Mouse (Mus musculus) heart, adult 9 months (tissue): ENCODE data around the gene Slc6a14.

Experiments
- DNase-seq, 2 experiments: peaks; one replicate each; pipeline ENCODE4 v3.0.0; 2022; ENCODE audit warnings: low spot score in 2 of 2

Gene Slc6a14

DNA sequence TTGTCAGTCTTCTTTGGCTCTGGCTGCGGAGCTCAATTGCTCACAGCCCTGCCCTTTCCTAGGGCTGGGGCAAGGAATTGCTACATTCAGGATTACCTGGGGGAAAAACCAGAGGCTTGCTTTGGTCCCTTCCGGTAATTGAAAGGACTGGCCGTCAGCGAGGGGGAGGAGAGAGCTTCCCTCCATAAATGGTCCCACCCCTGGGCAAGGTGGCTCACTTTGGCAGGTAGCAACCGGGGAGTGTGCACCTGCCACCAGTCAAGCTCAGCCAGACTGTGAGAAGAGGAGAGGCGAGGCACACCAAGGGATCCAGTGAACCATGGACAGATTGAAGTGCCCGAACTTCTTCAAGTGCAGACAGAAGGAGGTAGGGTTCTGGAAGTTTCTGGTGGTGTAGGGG, at the start of gene Slc6a14:
TSS of gene Slc6a14 (plus strand) at position 68 of the 400 bp plus-strand sequence.
- DNase-seq = no peak

DNA sequence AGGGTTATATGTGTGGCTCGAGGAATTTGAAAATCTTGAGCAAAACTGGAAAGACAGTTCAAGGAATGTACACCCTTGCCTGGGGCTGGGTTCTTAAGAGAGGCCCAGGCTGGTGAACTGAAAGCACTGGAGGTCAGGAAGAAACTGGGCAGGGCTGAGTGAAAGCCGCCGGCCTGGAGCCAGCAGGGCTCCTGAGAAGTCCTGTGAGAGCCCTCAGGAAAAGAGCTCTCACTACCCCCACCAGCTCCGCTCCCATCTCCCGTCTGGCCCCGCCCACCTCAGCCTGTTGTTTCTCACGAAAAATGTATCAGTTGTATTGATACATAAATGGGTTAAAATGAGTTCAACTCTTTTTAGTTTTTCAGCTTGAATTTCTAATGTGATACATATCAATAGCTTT, 43.8 kb upstream of the Slc6a14 start:
- no peak for DNase-seq

DNA sequence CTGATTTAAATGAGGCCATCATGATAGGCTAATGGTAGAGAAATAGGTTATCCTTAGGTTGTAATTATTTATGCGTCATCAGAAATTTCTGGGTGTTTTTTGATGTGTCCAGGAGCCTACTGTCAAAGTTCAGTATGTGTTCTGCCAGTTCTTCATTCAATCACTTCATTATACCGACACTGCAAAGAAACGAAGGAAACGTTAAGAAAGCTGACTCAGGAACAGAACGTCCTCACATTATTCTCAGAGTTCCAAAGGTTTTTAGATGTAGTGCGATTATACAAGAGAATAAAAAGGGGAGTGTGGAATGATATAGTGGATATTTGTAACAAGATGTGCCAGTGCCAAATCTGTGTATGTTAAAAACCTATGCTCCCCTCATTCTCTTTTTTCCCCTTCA, 19.5 kb upstream of the Slc6a14 start:
- no peak for DNase-seq

DNA sequence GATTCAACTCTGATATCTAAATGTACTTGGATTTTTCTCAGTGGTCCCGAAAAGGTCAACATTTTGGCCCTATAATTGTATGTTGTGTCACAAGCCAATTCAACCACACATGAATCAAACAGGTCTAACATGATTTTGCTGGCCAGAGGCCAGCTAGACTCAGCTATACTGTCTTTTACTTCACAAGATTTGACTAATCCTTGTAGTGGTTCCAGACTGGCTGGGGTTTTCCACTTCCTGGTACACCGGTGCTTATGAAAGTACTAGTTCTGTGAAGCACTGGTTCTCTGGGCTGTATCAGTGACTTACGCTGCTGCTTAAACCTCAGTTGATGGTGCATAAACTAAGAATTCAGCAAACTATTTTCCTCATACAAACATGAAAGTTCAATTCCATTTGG, 19.0 kb upstream of the Slc6a14 start:
- no peak for DNase-seq

DNA sequence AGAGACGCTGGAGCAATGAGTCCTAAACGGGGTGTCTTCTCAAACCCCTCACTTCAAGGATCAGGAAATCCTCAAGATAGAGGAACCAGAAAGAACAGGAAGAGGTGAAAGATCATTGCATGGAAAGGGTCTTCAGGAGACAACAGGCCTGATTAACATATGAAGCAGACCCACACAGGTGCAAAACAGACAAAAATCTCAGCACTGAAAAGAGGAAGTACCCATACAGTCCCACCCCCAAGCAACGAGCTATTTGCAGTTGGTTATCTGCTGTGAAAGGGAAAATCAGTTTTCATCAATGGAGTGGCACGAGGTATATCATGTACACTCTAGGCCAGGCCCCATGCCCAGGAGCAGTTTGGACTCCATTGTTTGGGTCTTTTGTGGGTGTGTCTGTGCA, 13.1 kb upstream of the Slc6a14 start:
- no peak for DNase-seq

DNA sequence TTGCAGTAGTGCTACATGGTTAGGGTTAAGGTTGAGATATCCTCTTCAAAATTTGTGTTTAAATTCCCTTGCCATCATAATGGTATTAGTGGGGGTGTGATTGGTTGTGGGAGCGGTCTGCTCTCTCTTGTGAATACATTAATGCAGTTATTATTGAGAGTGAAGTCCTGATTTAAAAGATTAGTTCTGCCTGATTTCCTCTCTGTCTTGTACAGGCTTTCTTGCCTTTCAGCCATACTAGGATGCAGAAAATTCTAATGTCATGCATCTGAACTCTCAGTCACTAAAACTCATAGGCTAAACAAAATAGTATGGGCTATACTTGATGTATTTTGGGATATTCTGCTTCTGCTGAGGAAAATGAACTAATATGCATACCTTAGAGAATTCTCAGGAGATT, 10.2 kb upstream of the Slc6a14 start:
- no peak for DNase-seq

DNA sequence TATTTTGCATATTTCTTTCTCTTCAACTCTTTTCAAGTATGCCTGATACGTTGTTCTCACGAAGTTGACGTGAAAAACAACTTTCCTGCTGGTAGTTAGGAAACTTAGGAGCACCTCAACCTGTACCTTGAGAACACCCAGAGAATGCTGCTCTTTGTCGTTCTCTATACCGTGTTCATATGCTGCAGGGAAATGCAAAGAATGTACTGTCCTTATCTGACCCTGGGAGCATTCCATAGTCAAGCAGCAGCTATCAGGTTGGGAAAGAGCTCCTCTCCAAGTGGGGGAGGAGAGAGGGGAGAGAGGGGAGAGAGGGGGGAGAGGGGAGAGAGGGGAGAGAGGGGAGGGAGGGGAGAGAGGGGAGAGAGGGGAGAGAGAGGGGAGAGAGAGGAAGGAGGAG, 597 bp downstream of the Slc6a14 start:
- DNase-seq = no peak

DNA sequence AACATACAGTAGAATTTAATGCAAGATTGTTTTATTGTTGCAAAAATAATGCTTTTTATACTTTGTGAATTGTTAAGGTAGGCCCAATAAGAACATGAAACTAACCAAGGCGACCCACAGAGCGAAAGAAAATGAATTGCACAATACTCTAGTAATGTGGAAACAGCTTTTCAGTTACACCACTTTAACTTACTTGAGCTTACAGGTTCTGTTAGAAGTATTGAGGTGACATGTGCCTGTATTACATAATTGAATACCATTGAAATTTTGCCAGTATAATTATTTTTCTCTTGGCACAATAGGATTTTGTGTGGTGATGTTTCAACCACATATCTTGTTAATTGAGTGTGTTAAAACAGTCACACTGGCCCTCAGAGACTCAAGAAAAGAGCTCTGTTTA, 2.2 kb downstream of the Slc6a14 start:
- DNase-seq = no peak

DNA sequence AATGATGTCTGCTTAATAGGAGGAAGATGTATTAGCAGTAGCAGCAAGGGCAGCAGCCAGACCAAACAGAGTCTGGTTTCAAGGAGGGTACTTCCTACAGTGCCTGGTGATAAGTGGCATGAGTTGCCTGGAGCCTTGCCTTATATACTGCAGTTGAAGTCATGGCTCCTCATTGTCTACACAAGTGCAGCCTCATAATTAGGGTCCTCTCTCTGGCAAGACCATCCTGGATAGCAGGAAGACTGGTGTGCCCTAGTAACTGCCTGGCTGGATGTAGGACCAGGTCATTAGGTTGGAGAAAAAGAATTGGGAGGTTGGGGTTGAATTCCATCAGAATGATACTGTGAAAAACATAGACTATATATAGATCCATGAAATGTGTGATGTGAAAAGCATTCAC, 30.3 kb downstream of the Slc6a14 start, which contains the start of gene Gm28269:
TSS of gene Gm28269 (minus strand) at position 101 of the 400 bp plus-strand sequence.
- no peak for DNase-seq
